Mouse (Mus musculus) megakaryocyte, embryonic 14.5 days (primary cell): ENCODE measurements at regions not wholly inside any gene's neighbourhood (a gene's known extent, or its start where the extent isn't known, plus 50 kb on each side); places are given as distances from the start of the nearest gene placed in this dataset.

ENCODE experiments used
- H3K27me3 ChIP-seq: replicated peaks from 2 replicates; pipeline ENCODE3; 2012; ENCODE audit warnings: inconsistent platforms
- H3K36me3 ChIP-seq: replicated peaks from 2 replicates; pipeline ENCODE3; 2012; ENCODE audit warnings: low read length, inconsistent platforms, mixed read lengths
- H3K4me1 ChIP-seq: 2 replicates; pipeline ENCODE4 v1.6.1; 2012; ENCODE audit warnings: inconsistent platforms
- H3K4me3 ChIP-seq: replicated peaks from 2 replicates; pipeline ENCODE3; 2012; ENCODE audit warnings: moderate library complexity, mild to moderate bottlenecking, inconsistent platforms
- H3K9me3 ChIP-seq: 2 replicates; pipeline ENCODE4 v1.6.1; 2012; ENCODE audit warnings: inconsistent platforms
- FLI1 ChIP-seq: IDR thresholded peaks from 2 replicates; pipeline ENCODE4 v1.6.1; 2012; ENCODE audit warnings: low read length, inconsistent platforms, mixed read lengths
- GATA1 ChIP-seq: IDR thresholded peaks from 3 replicates; pipeline ENCODE4 v1.6.1; 2012; ENCODE audit warnings: mixed read lengths, low read length, inconsistent platforms, borderline replicate concordance

DNA sequence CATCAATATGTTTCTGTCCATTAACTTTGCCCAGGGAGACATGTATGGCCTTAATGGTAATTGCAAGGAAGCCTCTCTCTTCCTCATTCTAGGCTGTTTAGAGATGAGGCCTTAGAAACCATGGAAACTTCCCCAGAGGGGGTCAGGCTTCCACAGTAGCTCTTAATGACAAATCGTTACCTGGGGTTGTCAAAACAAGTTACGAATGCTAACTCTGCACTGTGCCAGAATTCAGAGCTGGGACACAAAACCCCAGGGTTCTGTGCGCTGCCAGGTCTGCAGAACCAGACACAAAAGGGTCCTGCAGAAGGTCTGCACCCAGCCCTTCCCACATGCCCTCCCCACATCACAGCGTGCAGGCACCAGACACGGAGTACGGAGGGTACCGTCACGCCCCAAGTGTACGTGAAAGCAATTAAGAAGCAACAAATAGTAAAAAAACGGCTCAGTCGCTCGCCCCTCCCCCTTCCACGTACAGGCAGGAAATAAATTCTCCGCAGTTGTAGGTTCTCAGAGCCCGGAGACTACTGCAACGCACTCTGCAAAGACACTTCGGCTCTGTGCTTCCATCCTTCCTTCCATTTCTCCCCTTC lies 303.3 kb downstream of the Prdm2 start:
- no peaks in the 10 kb centered on the region for H3K4me1 ChIP-seq
- H3K27me3 ChIP-seq: no peaks in the 10 kb centered on the region
- TF ChIP-seq GATA1 (no peak), FLI1 (no peak)
- no peaks in the 10 kb centered on the region for H3K36me3 ChIP-seq
- H3K4me3 ChIP-seq: no peak overlapping the region
- peaks cover 28% of the 10 kb centered on the region for H3K9me3 ChIP-seq

DNA sequence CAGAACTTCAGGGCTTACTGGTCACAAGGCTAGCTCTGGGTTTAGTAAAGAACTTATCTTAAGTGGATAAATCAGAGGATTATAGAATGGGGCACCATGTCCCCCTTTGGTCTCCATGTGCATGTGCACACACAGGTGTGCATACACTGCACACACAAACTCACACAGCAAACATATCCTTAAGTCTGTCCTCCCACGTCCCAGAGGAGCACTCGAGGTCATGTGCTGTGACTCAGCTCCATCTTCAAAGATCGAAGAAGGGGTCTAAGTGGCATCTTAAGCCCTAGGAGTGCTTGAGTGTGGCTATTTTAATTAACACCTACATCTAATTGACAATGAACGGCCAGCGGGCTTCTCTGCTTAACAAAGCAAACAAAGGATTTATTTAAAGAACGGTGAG lies 304.0 kb downstream of the Prdm2 start:
- Histone ChIP-seq H3K4me3 (no peak overlapping the region), H3K36me3 (no peaks in the 10 kb centered on the region), H3K4me1 (no peaks in the 10 kb centered on the region), H3K9me3 (peaks cover 33% of the 10 kb centered on the region), H3K27me3 (no peaks in the 10 kb centered on the region)
- TF ChIP-seq FLI1 (no peak), GATA1 (no peak)

- TF ChIP-seq FLI1: no peak
- peaks cover 54% of the 10 kb centered on the region for H3K9me3 ChIP-seq
- no peaks in the 10 kb centered on the region for H3K27me3 ChIP-seq
- no peaks in the 10 kb centered on the region for H3K36me3 ChIP-seq
- no peaks in the 10 kb centered on the region for H3K4me1 ChIP-seq
- H3K4me3 ChIP-seq: no peak overlapping the region
These were observed 309.3 kb downstream of the Prdm2 start for GRCm38 (mm10) chr4:142903356-142904032.

DNA sequence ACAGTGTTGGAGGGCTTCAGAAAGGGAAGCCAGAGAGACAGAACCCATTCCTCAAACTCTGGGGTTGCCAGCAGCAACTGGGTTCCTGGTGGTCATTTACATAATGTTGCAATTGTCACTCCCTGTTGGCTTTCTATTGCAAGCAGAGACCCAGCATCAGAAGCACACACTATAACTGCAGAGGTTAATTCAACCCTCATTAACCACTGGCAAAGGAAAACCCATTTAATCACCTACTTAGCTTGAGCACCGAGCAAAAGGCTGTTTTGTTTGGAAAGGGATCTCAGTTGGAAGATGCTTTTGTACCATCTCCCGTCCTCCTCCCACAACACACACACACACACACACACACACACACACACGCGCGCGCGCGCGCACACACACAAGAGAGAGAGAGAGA lies 312.0 kb downstream of the Prdm2 start:
- no peaks in the 10 kb centered on the region for H3K4me1 ChIP-seq
- no peak overlapping the region for H3K4me3 ChIP-seq
- TF ChIP-seq GATA1 (no peak), FLI1 (no peak)
- H3K36me3 ChIP-seq: no peaks in the 10 kb centered on the region
- no peaks in the 10 kb centered on the region for H3K27me3 ChIP-seq
- H3K9me3 ChIP-seq: peaks cover 69% of the 10 kb centered on the region

- no peaks in the 10 kb centered on the region for H3K27me3 ChIP-seq
- no peak overlapping the region for H3K4me3 ChIP-seq
- peaks cover 72% of the 10 kb centered on the region for H3K9me3 ChIP-seq
- H3K4me1 ChIP-seq: no peaks in the 10 kb centered on the region
- no peak for TF ChIP-seq FLI1
- no peak for TF ChIP-seq GATA1
- no peaks in the 10 kb centered on the region for H3K36me3 ChIP-seq
These were observed 313.8 kb downstream of the Prdm2 start for GRCm38 (mm10) chr4:142898994-142899393.

DNA sequence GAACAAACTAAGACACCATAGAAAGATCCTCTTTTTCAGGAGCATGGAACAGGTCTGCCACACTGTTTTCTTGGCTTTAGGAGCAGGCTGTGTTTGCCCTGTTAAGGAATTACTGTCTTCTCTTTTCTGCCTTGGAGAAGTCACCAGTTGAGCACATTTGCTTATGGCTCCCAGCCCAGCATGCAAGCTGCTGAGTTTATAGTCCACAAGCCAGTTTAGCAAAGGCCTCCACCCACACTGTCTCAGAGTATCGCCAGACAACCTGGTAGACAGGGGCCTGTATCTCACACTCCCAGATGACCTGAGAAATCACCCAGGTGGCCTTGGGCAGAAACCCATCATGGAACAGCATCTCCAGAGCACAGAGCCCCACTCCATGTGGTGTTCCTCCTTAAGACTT lies 322.1 kb downstream of the Prdm2 start:
- H3K36me3 ChIP-seq: no peaks in the 10 kb centered on the region
- H3K4me1 ChIP-seq: no peaks in the 10 kb centered on the region
- TF ChIP-seq GATA1: no peak
- no peak for TF ChIP-seq FLI1
- H3K4me3 ChIP-seq: no peak overlapping the region
- peaks cover 47% of the 10 kb centered on the region for H3K9me3 ChIP-seq
- no peaks in the 10 kb centered on the region for H3K27me3 ChIP-seq

DNA sequence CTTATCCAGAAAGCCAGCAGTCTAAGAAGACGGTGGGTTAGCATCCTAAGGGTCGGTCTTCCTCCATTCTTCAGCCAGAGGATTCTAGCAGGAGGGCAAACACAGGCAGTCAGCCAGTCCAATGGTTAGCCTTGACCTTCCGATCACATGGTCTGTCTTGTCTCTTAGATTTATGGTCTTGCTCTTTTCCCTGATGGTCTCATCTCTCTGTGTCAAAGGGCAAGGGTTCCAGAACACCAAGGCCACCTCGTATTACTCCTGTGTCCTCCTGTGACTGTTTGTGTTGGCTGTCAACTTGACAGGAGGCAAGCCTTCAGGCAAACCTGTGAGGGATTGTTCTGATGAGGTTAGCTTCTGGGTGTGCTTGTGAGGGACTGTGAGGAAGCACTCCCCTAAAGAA lies 323.9 kb downstream of the Prdm2 start:
- Histone ChIP-seq H3K9me3 (peaks cover 40% of the 10 kb centered on the region), H3K27me3 (no peaks in the 10 kb centered on the region), H3K4me1 (no peaks in the 10 kb centered on the region), H3K4me3 (no peak overlapping the region), H3K36me3 (no peaks in the 10 kb centered on the region)
- TF ChIP-seq FLI1 (no peak), GATA1 (no peak)

- Histone ChIP-seq H3K9me3 (peaks cover 36% of the 10 kb centered on the region), H3K4me1 (no peaks in the 10 kb centered on the region), H3K36me3 (no peaks in the 10 kb centered on the region), H3K4me3 (no peak overlapping the region), H3K27me3 (no peaks in the 10 kb centered on the region)
- TF ChIP-seq FLI1 (no peak), GATA1 (no peak)
These were observed 324.9 kb downstream of the Prdm2 start for GRCm38 (mm10) chr4:142887876-142888275.

- Histone ChIP-seq H3K9me3 (peaks cover 27% of the 10 kb centered on the region), H3K4me1 (no peaks in the 10 kb centered on the region), H3K27me3 (no peaks in the 10 kb centered on the region), H3K4me3 (no peak overlapping the region), H3K36me3 (no peaks in the 10 kb centered on the region)
- no peak for TF ChIP-seq GATA1
- TF ChIP-seq FLI1: no peak
These were observed 332.5 kb downstream of the Prdm2 start for GRCm38 (mm10) chr4:142880323-142880759.

DNA sequence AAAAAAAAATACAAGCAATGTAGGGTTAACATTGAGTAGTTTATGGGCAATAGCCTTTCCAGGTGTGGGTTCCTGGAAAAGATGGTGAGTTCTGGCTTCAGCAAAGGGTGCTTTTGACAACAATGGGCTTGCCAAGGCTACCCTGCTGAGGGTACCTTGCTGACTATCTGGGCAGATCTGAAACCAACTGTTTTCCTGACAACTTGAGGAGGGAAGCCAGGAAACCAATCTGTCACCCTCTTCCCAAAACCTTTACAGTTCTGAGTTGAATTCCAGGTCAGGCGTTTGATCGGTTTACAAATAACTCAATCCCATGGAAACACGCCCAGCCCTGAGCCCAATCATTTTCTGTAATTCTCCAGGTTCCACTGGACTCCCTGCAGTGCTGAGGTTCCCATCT lies 336.6 kb downstream of the Prdm2 start:
- peaks cover 40% of the 10 kb centered on the region for H3K9me3 ChIP-seq

More for the DNA sequence above, 336.6 kb downstream of the Prdm2 start:
- Histone ChIP-seq H3K36me3 (no peaks in the 10 kb centered on the region), H3K4me1 (no peaks in the 10 kb centered on the region), H3K4me3 (no peak overlapping the region), H3K27me3 (no peaks in the 10 kb centered on the region)
- TF ChIP-seq GATA1 (no peak), FLI1 (no peak)
